Mouse (Mus musculus): Measurements from ENCODE around the gene Fam171a1.
A peak's percentile ranks its signal among the peaks of the same experiment; 100 is the strongest.

The Fam171a1 gene

GRCm38 (mm10) chr2:3138308-3138707 is 24.3 kb downstream of the Fam171a1 start:
- no peak for DNase-seq (ENCODE audit: low read depth, low spot score)

GRCm38 (mm10) chr2:3139065-3139464 is 25.0 kb downstream of the Fam171a1 start:
- DNase-seq (ENCODE audit: low read depth, low spot score) = no peak

- DNase-seq (ENCODE audit: low read depth, low spot score) = no peak
These were observed 25.6 kb downstream of the Fam171a1 start for GRCm38 (mm10) chr2:3139578-3139977.

- no peak for DNase-seq (ENCODE audit: low read depth, low spot score)
These were observed 26.6 kb downstream of the Fam171a1 start for GRCm38 (mm10) chr2:3140585-3140984.

DNA sequence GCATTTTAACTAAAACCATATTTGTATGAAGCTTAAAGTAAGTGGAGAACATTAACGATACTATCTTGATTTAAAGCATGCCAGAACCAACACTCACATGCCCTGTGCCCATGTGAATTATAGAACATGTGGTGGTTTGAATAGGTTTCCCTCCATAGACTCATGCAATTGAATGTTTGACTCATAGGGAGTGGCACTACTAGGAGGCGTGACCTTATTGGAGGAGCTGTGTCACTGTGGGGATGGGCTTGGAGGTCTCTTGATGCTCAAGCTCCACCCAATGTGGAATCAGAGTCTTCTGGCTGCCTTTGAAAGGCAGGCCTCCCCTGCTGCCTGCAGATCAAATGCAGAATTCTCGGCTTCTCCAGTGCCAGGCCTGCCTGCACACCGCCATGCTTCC is 27.8 kb downstream of the Fam171a1 start:
- peak; percentile 16 for DNase-seq (ENCODE audit: low read depth, low spot score)

DNA sequence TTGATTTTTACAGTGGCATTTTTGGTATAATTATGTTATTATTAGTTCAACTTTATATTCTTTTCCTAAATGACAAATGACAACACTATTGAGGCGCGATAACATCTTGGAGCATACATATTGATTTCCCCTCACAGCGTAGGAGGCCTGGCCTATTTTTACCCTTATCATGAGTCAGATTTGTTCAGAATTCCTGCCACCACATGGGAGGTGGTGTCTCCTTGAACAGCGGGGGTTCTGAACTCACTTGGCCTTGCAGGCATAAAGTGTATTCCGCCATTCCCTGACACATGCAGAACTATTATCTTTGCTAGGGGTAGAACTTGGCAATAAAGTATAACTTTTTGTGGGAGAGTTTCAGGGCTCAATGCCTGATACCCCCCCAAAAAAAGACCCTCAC is 30.3 kb downstream of the Fam171a1 start:
- no peak for DNase-seq (ENCODE audit: low read depth, low spot score)

DNA sequence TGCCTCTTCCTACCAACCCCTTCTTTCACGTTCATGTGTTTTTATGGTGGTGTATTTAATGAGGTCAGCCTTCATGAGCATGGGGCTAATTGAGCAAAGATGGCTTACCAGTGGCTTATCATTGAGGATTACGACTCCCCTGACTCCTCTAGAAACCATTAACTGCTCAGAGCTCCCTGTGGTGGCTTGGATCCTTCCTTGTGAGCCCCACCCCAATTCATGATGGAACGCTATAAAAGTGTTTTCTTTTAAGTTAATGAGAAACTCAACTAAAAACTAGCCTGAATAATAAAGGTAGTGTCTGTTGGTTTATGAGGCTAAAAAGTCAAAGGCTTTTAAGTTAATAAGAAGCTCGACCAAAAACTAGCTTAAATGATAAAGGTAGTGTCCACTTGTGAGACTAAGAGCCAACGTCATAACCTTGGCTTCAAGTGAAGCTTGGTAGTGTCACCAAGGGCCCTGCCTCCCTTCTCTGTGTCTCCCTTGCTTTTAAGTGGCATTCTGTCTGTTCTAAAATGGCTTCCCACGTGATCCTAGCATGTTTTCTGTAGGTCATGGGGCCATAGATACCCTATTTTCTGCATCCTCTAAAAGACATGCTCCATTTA is 33.6 kb downstream of the Fam171a1 start:
- no peak for DNase-seq (ENCODE audit: low read depth, low spot score)

GRCm38 (mm10) chr2:3148731-3149130 is 34.7 kb downstream of the Fam171a1 start:
- DNase-seq (ENCODE audit: low read depth, low spot score) = no peak

- DNase-seq (ENCODE audit: low read depth, low spot score) = no peak
These were observed 36.3 kb downstream of the Fam171a1 start for GRCm38 (mm10) chr2:3150324-3150723.

DNA sequence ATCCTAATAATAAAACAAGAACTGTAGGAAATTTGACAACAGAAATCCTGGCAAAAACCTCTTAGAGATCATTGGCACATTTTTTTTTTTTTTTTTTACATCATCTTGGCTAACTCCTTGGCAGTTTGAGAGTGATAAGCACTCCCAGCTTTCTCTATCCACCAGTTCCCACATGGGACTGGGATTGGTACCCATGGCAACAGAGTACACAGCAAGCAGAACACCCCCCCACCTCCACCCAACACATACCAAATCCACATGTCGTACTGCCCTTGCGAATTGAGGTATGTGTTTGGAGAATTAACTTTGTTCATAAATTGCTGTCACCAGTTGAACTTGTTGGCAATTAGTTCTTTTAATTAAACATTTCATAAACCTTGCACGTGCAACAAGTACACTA is 37.3 kb downstream of the Fam171a1 start:
- no peak for DNase-seq (ENCODE audit: low read depth, low spot score)

GRCm38 (mm10) chr2:3154091-3154665 is 40.2 kb downstream of the Fam171a1 start:
- DNase-seq (ENCODE audit: low read depth, low spot score) = no peak

DNA sequence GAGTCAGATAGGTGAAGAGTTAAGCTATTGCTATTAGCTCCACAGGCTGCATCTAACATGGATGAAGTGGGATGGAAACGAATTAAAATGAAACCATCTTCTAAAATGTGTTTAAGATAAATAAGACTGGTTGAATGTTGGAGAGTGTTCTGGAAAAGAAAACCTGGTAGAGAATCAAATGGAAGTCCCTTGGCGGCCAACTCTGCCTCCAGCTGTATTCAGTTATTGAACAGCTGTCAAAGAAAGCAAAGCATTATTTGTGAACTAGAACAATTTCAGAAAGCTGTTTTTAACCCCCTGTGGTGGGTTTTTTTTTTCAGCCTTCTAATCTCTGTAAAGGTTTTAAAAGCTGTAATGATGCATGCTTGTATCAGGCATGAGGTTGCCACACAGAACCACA is 41.0 kb downstream of the Fam171a1 start:
- DNase-seq (ENCODE audit: low read depth, low spot score) = no peak

DNA sequence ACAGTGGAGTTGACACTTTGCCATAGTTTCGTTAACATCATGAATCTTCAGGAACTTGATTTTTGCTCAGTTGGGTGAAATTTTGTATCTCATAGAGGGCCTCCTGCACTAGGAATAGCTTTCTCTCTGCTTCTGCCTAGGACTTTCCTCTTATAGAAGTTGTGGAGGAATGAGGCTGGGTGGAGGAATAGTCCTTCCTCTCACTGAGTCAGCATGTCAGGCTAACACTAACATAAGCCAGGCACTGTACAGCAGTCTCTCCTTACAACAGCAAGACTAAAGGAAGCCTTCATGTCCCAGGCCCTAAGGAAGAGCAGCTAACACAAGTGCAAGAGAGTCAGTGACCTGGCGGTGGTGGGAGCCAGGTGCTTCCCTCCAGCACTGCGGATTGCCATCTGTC is 43.0 kb downstream of the Fam171a1 start:
- DNase-seq (ENCODE audit: low read depth, low spot score) = no peak

GRCm38 (mm10) chr2:3157661-3158344 is 43.8 kb downstream of the Fam171a1 start:
- no peak for DNase-seq (ENCODE audit: low read depth, low spot score)

GRCm38 (mm10) chr2:3158682-3159412 is 44.8 kb downstream of the Fam171a1 start:
- no peak for DNase-seq (ENCODE audit: low read depth, low spot score)

GRCm38 (mm10) chr2:3161578-3161977 is 47.6 kb downstream of the Fam171a1 start:
- DNase-seq (ENCODE audit: low read depth, low spot score) = no peak

- no peak for DNase-seq (ENCODE audit: low read depth, low spot score)
These were observed 49.6 kb downstream of the Fam171a1 start for GRCm38 (mm10) chr2:3163501-3164076.

- no peak for DNase-seq (ENCODE audit: low read depth, low spot score)
These were observed 51.1 kb downstream of the Fam171a1 start for GRCm38 (mm10) chr2:3165037-3165600.

- DNase-seq (ENCODE audit: low read depth, low spot score) = no peak
These were observed 52.0 kb downstream of the Fam171a1 start for GRCm38 (mm10) chr2:3165890-3166605.

DNA sequence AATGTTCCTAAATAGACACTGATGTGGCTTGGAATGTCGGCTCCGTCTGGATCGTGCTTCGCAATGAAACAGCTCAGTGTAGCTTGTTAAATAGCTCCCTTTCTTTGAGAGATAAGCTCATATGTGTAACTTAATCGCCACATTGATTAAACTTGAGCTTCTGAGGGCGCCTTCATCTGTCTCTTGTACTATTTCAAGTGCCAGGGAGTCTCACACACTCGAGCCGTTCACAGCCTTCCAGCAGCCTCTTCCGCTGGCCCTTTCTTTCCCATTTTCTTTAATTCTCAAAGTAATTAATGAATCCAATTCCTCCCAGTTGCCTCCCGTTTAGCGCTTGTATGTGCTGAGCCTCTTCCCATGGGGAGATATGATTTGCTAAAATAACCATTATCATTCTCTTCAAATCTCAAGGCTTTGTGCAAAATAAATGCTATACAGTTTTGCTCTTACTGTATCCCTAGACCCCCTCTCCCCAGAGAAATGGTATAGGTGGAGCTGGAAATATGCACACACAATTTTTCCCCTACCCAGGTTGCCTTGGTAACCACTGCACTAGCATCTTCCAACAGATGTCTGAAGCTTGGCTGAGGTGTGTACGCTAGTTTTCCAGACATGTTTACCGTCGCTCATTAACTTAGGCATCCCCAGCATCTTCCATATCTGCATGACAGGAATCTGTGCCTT is 54.8 kb downstream of the Fam171a1 start:
- DNase-seq (ENCODE audit: low read depth, low spot score) = no peak

- no peak for DNase-seq (ENCODE audit: low read depth, low spot score)
These were observed 55.4 kb downstream of the Fam171a1 start for GRCm38 (mm10) chr2:3169403-3169747.

All from R1 (cell line).